ENCODE assay signal across 8 mouse cellular contexts in genomic region chr3:95280747-95281146, GRCm38 (mm10). TPM values are rescaled to one million over a fixed set of nuclear protein-coding genes. Genes with fewer than 3 reads are reported as not detected.
DNase-seq lines count a peak whose midpoint lies in the region; ATAC-seq lines count a peak whose summit lies in the region.

No protein-coding gene starts in this region.

- no peaks in the 10 kb centered on the region for H3K27me3 ChIP-seq in heart, embryonic 13.5 days (replicated peaks)

- H3K9ac ChIP-seq in heart, embryonic 13.5 days = peak overlapping the region; percentile 96

- H3K36me3 ChIP-seq in heart, embryonic 13.5 days = peaks cover 4% of the 10 kb centered on the region; the same call in 1 of the 2 replicates

- ATAC-seq in heart, embryonic 13.5 days (ENCODE audit: extremely low read depth, insufficient number of reproducible peaks, low FRiP score, low TSS enrichment) = no peak

- peak; percentile 17 for DNase-seq in left cerebral cortex, postnatal 36 days (ENCODE audit: low spot score in 2 of 2)
- DNase-seq in left cerebral cortex, adult 9 months (ENCODE audit: low spot score in 2 of 2) = no peak
- DNase-seq in adipocyte (ENCODE audit: low spot score) = peak; percentile 53
- DNase-seq in kidney, postnatal 25 days = peak; percentile 49 to 60
- peak; percentile 16 for DNase-seq in mesoderm, embryonic 11.5 days (ENCODE audit: low read depth, low spot score)
- peak; percentile 50 for DNase-seq in yolk sac, embryonic 10.5 days (ENCODE audit: low spot score)
- DNase-seq in gastrocnemius, postnatal 14 days = no peak

- H3K9me3 ChIP-seq in heart, embryonic 13.5 days = no peaks in the 10 kb centered on the region

- WGBS in heart, embryonic 13.5 days = 14% methylated on average over 8 of the region's 8 CpGs

- peak overlapping the region; percentile 93 for H3K27ac ChIP-seq in heart, embryonic 13.5 days (replicated peaks)

- H3K4me1 ChIP-seq in heart, embryonic 13.5 days = peaks cover 49% of the 10 kb centered on the region

- peak overlapping the region; percentile 86 for H3K4me3 ChIP-seq in heart, embryonic 13.5 days

- intact Hi-C loops in left cerebral cortex, postnatal 36 days (cut with DNase I) = no loop called here
- intact Hi-C loops in gastrocnemius, postnatal 14 days (cut with DNase I; ENCODE audit: low total_unique reads) = no loop called here

- peak overlapping the region; percentile 92 for H3K4me2 ChIP-seq in heart, embryonic 13.5 days

RNA-seq across cellular contexts. Expression of gene Mindy1, which starts 0.4 kb away (rescaled TPM):
- total RNA-seq in left cerebral cortex, postnatal 36 days (2021) = 10 to 100 TPM; 21.6 to 22.9 TPM
- 24.3 TPM in 2 replicates for polyA plus RNA-seq in heart, embryonic 13.5 days (2015; fragmentation: Nextera tagmentation; extraction: Ambion mirVana)
- total RNA-seq in gastrocnemius, postnatal 14 days (2021) = 10 to 100 TPM; 19.6 to 22.5 TPM

RNA-seq across cellular contexts. Expression of gene Prune1, which starts 1.1 kb away (rescaled TPM):
- 10 to 100 TPM; 24.9 to 27.0 TPM for total RNA-seq in left cerebral cortex, postnatal 36 days (2021)
- 24.5 and 26.0 TPM in 2 replicates for polyA plus RNA-seq in heart, embryonic 13.5 days (2015; fragmentation: Nextera tagmentation; extraction: Ambion mirVana)
- 10 to 100 TPM; 35.3 to 35.6 TPM for total RNA-seq in gastrocnemius, postnatal 14 days (2021)

RNA-seq across cellular contexts. Expression of gene Anxa9, which starts 26.2 kb away (rescaled TPM):
- 1 to 10 TPM; 1.1 TPM for total RNA-seq in left cerebral cortex, postnatal 36 days (2021)
- 0.90 and 1.1 TPM in 2 replicates for polyA plus RNA-seq in heart, embryonic 13.5 days (2015; fragmentation: Nextera tagmentation; extraction: Ambion mirVana)
- total RNA-seq in gastrocnemius, postnatal 14 days (2021) = under 1 TPM; 0.18 to 0.27 TPM

RNA-seq across cellular contexts. Expression of gene Bnipl, which starts 29.8 kb away (rescaled TPM):
- under 1 TPM; 0.39 to 0.86 TPM for total RNA-seq in left cerebral cortex, postnatal 36 days (2021)
- 0.23 and 0.24 TPM in 2 replicates for polyA plus RNA-seq in heart, embryonic 13.5 days (2015; fragmentation: Nextera tagmentation; extraction: Ambion mirVana)
- not detected for total RNA-seq in gastrocnemius, postnatal 14 days (2021)

RNA-seq across cellular contexts. Expression of gene Cers2, which starts 33.8 kb away (rescaled TPM):
- total RNA-seq in left cerebral cortex, postnatal 36 days (2021) = 10 to 100 TPM; 49.2 to 53.5 TPM
- polyA plus RNA-seq in heart, embryonic 13.5 days (2015; fragmentation: Nextera tagmentation; extraction: Ambion mirVana) = 128 and 140 TPM in 2 replicates
- 10 to 100 TPM; 27.8 to 33.2 TPM for total RNA-seq in gastrocnemius, postnatal 14 days (2021)

Comparison
In these comparisons a context has a peak if more than half of its experiments do, and no peak if none do; other contexts are left out.
1. DNase-seq: peak in left cerebral cortex, postnatal 36 days (2 of 2), adipocyte (single experiment), kidney, postnatal 25 days (2 of 2), mesoderm, embryonic 11.5 days (single experiment) and yolk sac, embryonic 10.5 days (single experiment); none in left cerebral cortex, adult 9 months (0 of 2) and gastrocnemius, postnatal 14 days (single experiment).